Mouse (Mus musculus): ENCODE results near the gene St3gal2.

- TF ChIP-seq USF1 (IDR thresholded peaks at IDR 0.05; ENCODE audit: low read depth): no peak
- no peak for TF ChIP-seq POLR2A (IDR thresholded peaks at IDR 0.05; ENCODE audit: insufficient read length, low read depth)
- TF ChIP-seq MAX (IDR thresholded peaks at IDR 0.05; ENCODE audit: low read depth): no peak
- no peak for TF ChIP-seq E2F4 (IDR thresholded peaks at IDR 0.05; ENCODE audit: insufficient read depth)
Measured at GRCm38 (mm10) chr8:110870501-110870900, 49.2 kb upstream of the St3gal2 start.

Measured in myocyte (in vitro differentiated cells).